Mouse (Mus musculus): ENCODE measurements around the gene Gm20696. TPM values are rescaled to one million over a fixed set of nuclear protein-coding genes. Genes with fewer than 3 reads are reported as not detected.

Gm20696 gene
- polyA plus RNA-seq, 1 experiment, result 0.24 TPM

- peak; percentile 37 for DNase-seq (ENCODE audit: low read depth, low spot score)
- WGBS, result 13% methylated on average over 10 of the region's 10 CpGs
Observed at GRCm38 (mm10) chr6:99600168-99600793, 66.3 kb downstream of the Gm20696 start.

- 39% methylated on average over 8 of the region's 8 CpGs for WGBS
- DNase-seq (ENCODE audit: low read depth, low spot score), result no peak
Observed at GRCm38 (mm10) chr6:99599651-99600050, 66.9 kb downstream of the Gm20696 start.

GRCm38 (mm10) chr6:99599229-99599628 lies 67.4 kb downstream of the Gm20696 start:
- WGBS, result 85% methylated on average over 5 of the region's 5 CpGs
- no peak for DNase-seq (ENCODE audit: low read depth, low spot score)

GRCm38 (mm10) chr6:99577040-99577439 lies 89.6 kb downstream of the Gm20696 start:
- DNase-seq (ENCODE audit: low read depth, low spot score), result no peak
- 77% methylated on average over 6 of the region's 6 CpGs for WGBS

GRCm38 (mm10) chr6:99575633-99576032 lies 91.0 kb downstream of the Gm20696 start:
- WGBS, result 67% methylated on average over 6 of the region's 6 CpGs
- DNase-seq (ENCODE audit: low read depth, low spot score), result no peak

GRCm38 (mm10) chr6:99573343-99573742 lies 93.3 kb downstream of the Gm20696 start:
- WGBS, result 97% methylated on average over 2 of the region's 2 CpGs
- DNase-seq (ENCODE audit: low read depth, low spot score), result no peak

GRCm38 (mm10) chr6:99572071-99572470 lies 94.5 kb downstream of the Gm20696 start:
- WGBS, result 71% methylated on average over 5 of the region's 5 CpGs
- no peak for DNase-seq (ENCODE audit: low read depth, low spot score)

GRCm38 (mm10) chr6:99566921-99567320 lies 99.7 kb downstream of the Gm20696 start:
- DNase-seq (ENCODE audit: low read depth, low spot score), result no peak
- 74% methylated on average over 8 of the region's 8 CpGs for WGBS

- no peak for DNase-seq (ENCODE audit: low read depth, low spot score)
- 74% methylated on average over 3 of the region's 3 CpGs for WGBS
Observed at GRCm38 (mm10) chr6:99564766-99565165, 101.8 kb downstream of the Gm20696 start.

GRCm38 (mm10) chr6:99556950-99557349 lies 109.6 kb downstream of the Gm20696 start:
- WGBS, result 83% methylated on average over 5 of the region's 5 CpGs
- no peak for DNase-seq (ENCODE audit: low read depth, low spot score)

- no peak for DNase-seq (ENCODE audit: low read depth, low spot score)
- WGBS, result 81% methylated on average over 1 of the region's 1 CpGs
Observed at GRCm38 (mm10) chr6:99552816-99553215, 113.8 kb downstream of the Gm20696 start.

GRCm38 (mm10) chr6:99546416-99546815 lies 120.2 kb downstream of the Gm20696 start:
- WGBS, result 98% methylated on average over 2 of the region's 2 CpGs
- no peak for DNase-seq (ENCODE audit: low read depth, low spot score)

GRCm38 (mm10) chr6:99545437-99545836 lies 121.2 kb downstream of the Gm20696 start:
- no peak for DNase-seq (ENCODE audit: low read depth, low spot score)
- WGBS, result 43% methylated on average over 6 of the region's 6 CpGs

- DNase-seq (ENCODE audit: low read depth, low spot score), result no peak
- 48% methylated on average over 3 of the region's 3 CpGs for WGBS
Observed at GRCm38 (mm10) chr6:99541105-99541504, 125.5 kb downstream of the Gm20696 start.

GRCm38 (mm10) chr6:99540653-99541052 lies 125.9 kb downstream of the Gm20696 start:
- 64% methylated on average over 6 of the region's 6 CpGs for WGBS

GRCm38 (mm10) chr6:99540146-99540545 lies 126.5 kb downstream of the Gm20696 start:
- WGBS, result 83% methylated on average over 5 of the region's 5 CpGs
- DNase-seq (ENCODE audit: low read depth, low spot score), result no peak

More at GRCm38 (mm10) chr6:99540653-99541052, 125.9 kb downstream of the Gm20696 start:
- no peak for DNase-seq (ENCODE audit: low read depth, low spot score)

GRCm38 (mm10) chr6:99538194-99538941 lies 128.2 kb downstream of the Gm20696 start:
- 83% methylated on average over 17 of the region's 17 CpGs for WGBS
- no peak for DNase-seq (ENCODE audit: low read depth, low spot score)

GRCm38 (mm10) chr6:99534211-99534745 lies 132.3 kb downstream of the Gm20696 start:
- WGBS, result 67% methylated on average over 5 of the region's 5 CpGs
- no peak for DNase-seq (ENCODE audit: low read depth, low spot score)

- DNase-seq (ENCODE audit: low read depth, low spot score), result no peak
- 53% methylated on average over 4 of the region's 4 CpGs for WGBS
Observed at GRCm38 (mm10) chr6:99532458-99532857, 134.1 kb downstream of the Gm20696 start.

- WGBS, result 63% methylated on average over 2 of the region's 2 CpGs
- no peak for DNase-seq (ENCODE audit: low read depth, low spot score)
Observed at GRCm38 (mm10) chr6:99528972-99529371, 137.6 kb downstream of the Gm20696 start.
